Mouse (Mus musculus) kidney, postnatal 0 days (tissue): ENCODE data around the gene Slc28a1. TPM values are rescaled to one million over a fixed set of nuclear protein-coding genes. Genes with fewer than 3 reads are reported as not detected.

Experiments
- ATAC-seq: fragments of 200-750 bp; cut with Nextera tagmentation; replicated peaks from 2 replicates; pipeline ENCODE4 v1.8.0; 2017; ENCODE audit warnings: low read depth, moderate number of reproducible peaks, moderate TSS enrichment, moderate library complexity; ENCODE audit not compliant: low FRiP score
- DNase-seq: peaks from one replicate; pipeline ENCODE4 v3.0.0-alpha.2; 2016; ENCODE audit warnings: low spot score
- H3K27ac ChIP-seq: fragments of 300-500 bp; sonication (generic); 2 replicates; pipeline ENCODE4 v1.5.1; 2014; ENCODE audit warnings: mild to moderate bottlenecking
- H3K27me3 ChIP-seq: fragments of 300-500 bp; sonication (generic); 2 replicates; pipeline ENCODE4 v1.6.1; 2014; ENCODE audit warnings: low read length, mixed read lengths; ENCODE audit not compliant: insufficient read depth
- H3K36me3 ChIP-seq: fragments of 300-500 bp; sonication (generic); 2 replicates; pipeline ENCODE4 v1.6.1; 2014; ENCODE audit warnings: low read length, mixed read lengths; ENCODE audit not compliant: insufficient read depth
- H3K4me1 ChIP-seq: fragments of 300-500 bp; sonication (generic); replicated peaks from 2 replicates; pipeline ENCODE4 v1.6.1; 2014; ENCODE audit warnings: antibody characterized with exemption, low read length, mixed read lengths; ENCODE audit not compliant: insufficient read depth
- H3K4me2 ChIP-seq: fragments of 300-500 bp; sonication (generic); 2 replicates; pipeline ENCODE4 v1.6.1; 2014; ENCODE audit warnings: mild to moderate bottlenecking, low read length, moderate library complexity, mixed read lengths
- H3K4me3 ChIP-seq: fragments of 300-500 bp; sonication (generic); replicated peaks from 2 replicates; pipeline ENCODE4 v1.5.1; 2014; ENCODE audit warnings: low read depth, low read length
- H3K9ac ChIP-seq: fragments of 300-500 bp; sonication (generic); 2 replicates; pipeline ENCODE4 v1.6.1; 2014; ENCODE audit warnings: low read depth, low read length
- H3K9me3 ChIP-seq: fragments of 300-500 bp; sonication (generic); replicated peaks from 2 replicates; pipeline ENCODE4 v1.6.1; 2016; ENCODE audit warnings: low read length, inconsistent platforms, mixed read lengths
- CTCF ChIP-seq: IDR thresholded peaks from 2 replicates; pipeline ENCODE4 v1.5.1; 2016; ENCODE audit warnings: antibody characterized with exemption, low read depth, mild to moderate bottlenecking, moderate library complexity
- WGBS: fragments of 180-500 bp; shearing (Covaris S2); extraction: QIAGEN DNeasy Blood & Tissue Kit; methylation state at CpG from one replicate; pipeline ENCODE4 v1.1.7; 2014; 5-methylcytosine and 5-hydroxymethylcytosine counted together
- polyA plus RNA-seq: library from polyadenylated mRNA; unstranded; fragments of >200 nt; fragmentation: Nextera tagmentation; extraction: Ambion mirVana; gene quantifications from 2 replicates; pipeline ENCODE4 v1.2.1, GENCODE M21; 2015

The Slc28a1 gene
- polyA plus RNA-seq, 1 experiment from 2014 or later: 1.3 TPM

- WGBS: 57% methylated on average over 4 of the region's 4 CpGs
- no peak overlapping the region for H3K4me3 ChIP-seq
Observed at GRCm38 (mm10) chr7:81105525-81105924, 9.1 kb upstream of the Slc28a1 start.

GRCm38 (mm10) chr7:81108226-81108625 is 6.4 kb upstream of the Slc28a1 start:
- no peak overlapping the region for H3K27ac ChIP-seq
- no peaks in the 10 kb centered on the region for H3K36me3 ChIP-seq
- no peak for TF ChIP-seq CTCF
- no peak overlapping the region for H3K4me3 ChIP-seq
- no peaks in the 10 kb centered on the region for H3K27me3 ChIP-seq
- WGBS: 85% methylated on average over 5 of the region's 5 CpGs
- peaks cover 3% of the 10 kb centered on the region; the same call in 1 of the 2 replicates for H3K4me1 ChIP-seq
- no peak overlapping the region for H3K4me2 ChIP-seq
- no peaks in the 10 kb centered on the region for H3K9me3 ChIP-seq
- ATAC-seq: no peak
- no peak for DNase-seq
- H3K9ac ChIP-seq: no peak overlapping the region

More at GRCm38 (mm10) chr7:81105525-81105924, 9.1 kb upstream of the Slc28a1 start:
- Histone ChIP-seq H3K4me2 (no peak overlapping the region), H3K27ac (no peak overlapping the region), H3K9me3 (no peaks in the 10 kb centered on the region), H3K9ac (no peak overlapping the region), H3K4me1 (peaks cover 3% of the 10 kb centered on the region; the same call in 1 of the 2 replicates), H3K27me3 (no peaks in the 10 kb centered on the region), H3K36me3 (no peaks in the 10 kb centered on the region)
- ATAC-seq (no peak), DNase-seq (no peak)
- TF ChIP-seq CTCF: no peak

GRCm38 (mm10) chr7:81109717-81110651 is 4.6 kb upstream of the Slc28a1 start:
- H3K4me3 ChIP-seq: no peak overlapping the region
- peaks cover 3% of the 10 kb centered on the region; the same call in 1 of the 2 replicates for H3K4me1 ChIP-seq
- DNase-seq (peak; percentile 37), ATAC-seq (no peak)
- H3K9ac ChIP-seq: no peak overlapping the region
- H3K4me2 ChIP-seq: no peak overlapping the region
- no peak overlapping the region for H3K27ac ChIP-seq
- no peak for TF ChIP-seq CTCF
- WGBS: 56% methylated on average over 9 of the region's 9 CpGs
- no peaks in the 10 kb centered on the region for H3K27me3 ChIP-seq
- no peaks in the 10 kb centered on the region for H3K9me3 ChIP-seq
- H3K36me3 ChIP-seq: no peaks in the 10 kb centered on the region

GRCm38 (mm10) chr7:81110791-81111190 is 3.8 kb upstream of the Slc28a1 start:
- no peaks in the 10 kb centered on the region for H3K36me3 ChIP-seq
- H3K4me2 ChIP-seq: no peak overlapping the region
- ATAC-seq: no peak
- no peak overlapping the region for H3K27ac ChIP-seq
- WGBS: 91% methylated on average over 4 of the region's 4 CpGs
- DNase-seq: no peak
- H3K9me3 ChIP-seq: no peaks in the 10 kb centered on the region
- peaks cover 3% of the 10 kb centered on the region; the same call in 1 of the 2 replicates for H3K4me1 ChIP-seq
- no peak overlapping the region for H3K9ac ChIP-seq
- H3K4me3 ChIP-seq: no peak overlapping the region
- no peak for TF ChIP-seq CTCF
- no peaks in the 10 kb centered on the region for H3K27me3 ChIP-seq

GRCm38 (mm10) chr7:81111729-81112128 is 2.9 kb upstream of the Slc28a1 start:
- ATAC-seq: no peak
- Histone ChIP-seq H3K9me3 (no peaks in the 10 kb centered on the region), H3K4me3 (no peak overlapping the region), H3K27ac (no peak overlapping the region), H3K36me3 (no peaks in the 10 kb centered on the region), H3K9ac (no peak overlapping the region), H3K4me2 (no peak overlapping the region), H3K4me1 (peaks cover 3% of the 10 kb centered on the region; the same call in 1 of the 2 replicates), H3K27me3 (no peaks in the 10 kb centered on the region)
- no peak for TF ChIP-seq CTCF
- no peak for DNase-seq
- 95% methylated on average over 2 of the region's 2 CpGs for WGBS

- ATAC-seq (no peak), DNase-seq (peak; percentile 37)
- H3K27me3 ChIP-seq: no peaks in the 10 kb centered on the region
- no peaks in the 10 kb centered on the region for H3K36me3 ChIP-seq
- H3K9ac ChIP-seq: no peak overlapping the region
- no peak overlapping the region for H3K4me3 ChIP-seq
- no peaks in the 10 kb centered on the region for H3K9me3 ChIP-seq
- TF ChIP-seq CTCF: peak; percentile 44; the same call in 1 of the 2 replicates
- H3K4me2 ChIP-seq: no peak overlapping the region
- WGBS: 33% methylated on average over 6 of the region's 6 CpGs
- no peak overlapping the region for H3K27ac ChIP-seq
- peaks cover 3% of the 10 kb centered on the region; the same call in 1 of the 2 replicates for H3K4me1 ChIP-seq
Observed at GRCm38 (mm10) chr7:81112686-81113360, 1.8 kb upstream of the Slc28a1 start.
